Mouse (Mus musculus) kidney, postnatal 10 days (tissue): ENCODE data around the gene Pam.
A peak's percentile ranks its signal among the peaks of the same experiment; 100 is the strongest.
"Not testable (repeated sequence)": the region's sequence is repeated elsewhere in the genome, so short reads cannot be mapped to it uniquely, and the experiment has no call there.

ENCODE experiments used
- DNase-seq: peaks from one replicate; pipeline ENCODE4 v3.0.0; 2021; ENCODE audit warnings: mixed read lengths

The Pam gene

GRCm38 (mm10) chr1:97821282-97821681 lies 274.2 kb downstream of the Pam start:
- no peak for DNase-seq

- no peak for DNase-seq
Measured at GRCm38 (mm10) chr1:97809255-97809912, 286.1 kb downstream of the Pam start.

- no peak for DNase-seq
Measured at GRCm38 (mm10) chr1:97804520-97804919, 290.9 kb downstream of the Pam start.

- no peak for DNase-seq
Measured at GRCm38 (mm10) chr1:97802207-97802902, 293.1 kb downstream of the Pam start.

- DNase-seq = no peak
Measured at GRCm38 (mm10) chr1:97795936-97796335, 299.5 kb downstream of the Pam start.

DNA sequence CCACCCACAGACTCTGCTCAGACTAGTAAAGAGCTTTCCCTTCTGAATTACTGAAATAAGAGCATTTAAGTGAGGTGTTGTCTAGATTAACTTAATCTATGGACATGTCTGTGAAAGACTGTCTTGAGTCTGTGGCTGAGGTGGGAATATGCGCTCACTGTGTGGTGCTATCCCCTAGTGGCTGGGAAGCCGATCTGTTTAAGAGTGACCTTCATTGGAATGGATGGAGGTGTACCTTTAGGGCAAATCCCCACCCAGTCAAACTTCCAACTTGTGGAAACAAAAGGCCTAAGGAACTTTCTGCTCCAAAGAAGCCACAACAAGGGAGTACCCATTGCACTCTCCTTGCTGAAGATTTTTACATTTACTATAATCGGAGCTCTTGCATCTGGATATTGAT lies 301.3 kb downstream of the Pam start:
- no peak for DNase-seq

DNA sequence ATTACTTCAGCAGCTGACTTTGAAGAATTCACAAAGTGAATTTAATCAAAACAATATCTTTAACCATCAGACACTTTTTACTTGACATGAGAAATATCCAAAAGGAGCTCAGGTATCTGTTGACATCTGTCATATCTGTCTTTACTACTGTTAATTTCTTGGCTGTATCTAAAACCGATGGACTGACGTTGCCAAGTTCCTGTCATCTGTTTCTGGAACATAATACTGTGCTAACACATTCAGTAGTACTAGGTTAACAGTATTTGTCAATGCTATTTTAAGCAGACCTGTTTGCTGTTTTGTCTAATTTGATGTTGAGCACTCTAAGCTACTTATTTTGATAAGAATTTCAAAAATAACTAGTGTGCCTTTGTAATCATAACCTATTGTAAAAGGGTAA lies 307.0 kb downstream of the Pam start:
- DNase-seq = no peak

DNA sequence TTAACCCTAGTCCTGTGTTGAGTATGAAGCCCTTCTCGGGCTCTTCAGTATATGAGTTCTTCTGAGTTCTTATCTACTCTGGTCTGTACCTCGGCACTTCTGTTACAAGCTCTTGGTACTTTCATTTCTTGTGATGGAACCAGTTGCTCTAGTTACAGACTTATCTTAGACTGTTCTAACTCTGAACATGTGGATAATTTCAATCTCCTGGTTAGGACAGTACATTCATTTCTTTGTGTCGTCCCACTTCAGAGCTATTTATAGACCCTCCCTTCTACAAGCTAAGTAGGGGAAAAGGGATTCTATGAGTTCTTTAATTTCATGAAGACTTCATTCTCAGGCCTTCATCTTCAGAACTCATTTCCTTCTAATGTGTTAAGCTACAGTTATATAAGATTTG lies 307.8 kb downstream of the Pam start:
- no peak for DNase-seq

DNA sequence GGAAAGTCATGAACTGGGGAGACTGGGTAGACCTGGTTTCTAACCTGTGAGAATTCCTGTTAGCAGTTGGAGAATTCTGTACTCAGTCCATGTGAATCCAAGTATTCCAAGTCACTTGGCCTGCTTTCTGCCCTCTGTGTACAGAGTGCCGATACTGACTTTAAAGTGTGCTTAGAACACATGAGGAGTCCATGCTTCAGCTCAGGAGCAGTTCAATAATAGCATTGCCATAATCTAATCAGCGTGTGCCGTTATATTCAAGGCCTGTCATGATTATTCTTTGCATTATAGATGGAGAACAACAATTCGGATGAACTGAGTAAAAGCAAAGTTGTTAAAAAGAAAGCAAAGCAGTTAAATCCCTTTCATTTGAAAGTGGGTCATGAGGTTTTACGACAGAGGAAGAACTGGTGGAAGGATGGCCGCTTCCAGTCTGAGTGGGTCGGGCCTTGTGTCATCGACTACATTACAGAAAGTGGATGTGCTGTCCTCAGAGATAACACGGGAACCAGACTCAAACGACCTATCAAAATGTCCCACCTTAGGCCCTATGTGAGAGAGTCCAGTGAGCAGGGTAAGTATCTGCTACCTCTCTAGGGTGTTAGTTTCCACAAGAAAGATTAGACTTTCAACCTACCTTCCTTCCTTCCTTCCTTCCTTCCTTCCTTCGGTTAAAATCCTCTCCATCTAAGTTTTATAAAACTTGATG lies 309.6 kb downstream of the Pam start:
- DNase-seq = no peak

GRCm38 (mm10) chr1:97784928-97785327 lies 310.5 kb downstream of the Pam start:
- DNase-seq = no peak

- no peak for DNase-seq
Measured at GRCm38 (mm10) chr1:97781674-97782073, 313.8 kb downstream of the Pam start.

GRCm38 (mm10) chr1:97773973-97774372 lies 321.5 kb downstream of the Pam start:
- DNase-seq = no peak

DNA sequence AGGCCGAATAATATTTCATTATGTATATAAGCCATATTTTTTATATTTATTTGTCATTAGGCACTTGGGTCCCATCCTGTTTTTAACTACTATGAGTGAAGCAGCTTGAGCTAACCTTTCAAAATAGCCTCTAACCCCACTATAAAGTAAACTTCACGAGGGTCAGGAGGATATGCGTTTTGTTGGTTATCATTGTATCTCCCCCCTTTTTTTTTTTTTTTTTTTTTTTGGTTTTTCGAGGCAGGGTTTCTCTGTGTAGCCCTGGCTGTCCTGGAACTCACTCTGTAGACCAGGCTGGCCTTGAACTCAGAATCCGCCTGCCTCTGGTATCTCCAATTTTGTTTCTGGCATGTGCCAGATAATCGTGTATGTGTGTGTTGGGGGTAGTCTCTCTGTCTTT lies 322.1 kb downstream of the Pam start:
- DNase-seq = no peak

- DNase-seq = no peak
Measured at GRCm38 (mm10) chr1:97771727-97772126, 323.7 kb downstream of the Pam start.

- DNase-seq = no peak
Measured at GRCm38 (mm10) chr1:97771118-97771517, 324.3 kb downstream of the Pam start.

DNA sequence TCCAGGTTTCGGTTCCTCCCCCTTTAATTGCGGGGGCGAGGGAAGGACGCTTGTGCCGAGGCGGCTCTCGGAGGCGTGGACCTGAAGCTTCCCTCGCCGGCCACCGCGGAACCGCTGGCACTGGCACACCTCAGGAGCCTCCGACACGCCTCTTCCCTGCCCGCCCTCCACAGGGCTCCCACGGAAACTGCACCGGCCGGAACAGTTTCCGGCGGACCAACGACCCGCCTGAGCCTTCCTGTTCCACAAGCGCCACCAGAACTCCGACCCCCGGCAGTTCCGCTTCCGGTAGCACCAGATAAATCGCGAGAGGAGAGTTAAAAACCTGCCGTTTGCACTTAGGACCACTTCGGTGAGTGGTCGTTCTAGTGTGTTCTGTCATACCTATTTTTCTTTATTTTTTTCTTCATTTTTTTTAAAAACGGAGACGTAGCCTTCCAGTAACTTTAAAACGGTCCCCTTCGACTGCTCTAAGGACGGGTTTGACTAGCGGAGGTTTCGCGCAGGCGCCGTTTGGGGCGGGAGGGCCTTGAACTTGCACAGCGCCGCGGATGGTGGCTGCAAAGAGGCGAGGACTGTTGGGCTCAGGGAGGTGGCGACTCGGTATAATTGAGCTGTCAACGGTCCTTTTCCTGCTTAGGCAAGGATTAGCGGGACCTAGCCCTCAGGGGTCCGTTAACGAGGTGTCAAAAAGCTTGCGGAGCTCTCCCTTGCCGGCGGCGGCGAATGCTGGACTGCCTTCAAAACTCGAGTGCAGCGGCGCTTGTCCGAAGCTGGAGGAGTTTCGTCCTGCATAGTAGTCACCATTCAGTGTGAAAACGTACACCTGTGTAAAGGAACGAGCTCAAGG lies 325.3 kb downstream of the Pam start, which contains the start of the genes Gin1 and Ppip5k2:
Gin1 (plus strand) TSS at position 269 of the 850 bp plus-strand sequence.
Ppip5k2 (minus strand) TSS at position 508 of the 850 bp plus-strand sequence.
- DNase-seq = peak; percentile 97

GRCm38 (mm10) chr1:97769294-97769903 lies 326.0 kb downstream of the Pam start:
- no peak for DNase-seq

GRCm38 (mm10) chr1:97768906-97769293 lies 326.5 kb downstream of the Pam start:
- DNase-seq = no peak

- DNase-seq = no peak
Measured at GRCm38 (mm10) chr1:97768089-97768488, 327.4 kb downstream of the Pam start.

- not testable (repeated sequence) for DNase-seq
Measured at GRCm38 (mm10) chr1:97765712-97766111, 329.7 kb downstream of the Pam start.

- no peak for DNase-seq
Measured at GRCm38 (mm10) chr1:97761477-97761876, 334.0 kb downstream of the Pam start.

DNA sequence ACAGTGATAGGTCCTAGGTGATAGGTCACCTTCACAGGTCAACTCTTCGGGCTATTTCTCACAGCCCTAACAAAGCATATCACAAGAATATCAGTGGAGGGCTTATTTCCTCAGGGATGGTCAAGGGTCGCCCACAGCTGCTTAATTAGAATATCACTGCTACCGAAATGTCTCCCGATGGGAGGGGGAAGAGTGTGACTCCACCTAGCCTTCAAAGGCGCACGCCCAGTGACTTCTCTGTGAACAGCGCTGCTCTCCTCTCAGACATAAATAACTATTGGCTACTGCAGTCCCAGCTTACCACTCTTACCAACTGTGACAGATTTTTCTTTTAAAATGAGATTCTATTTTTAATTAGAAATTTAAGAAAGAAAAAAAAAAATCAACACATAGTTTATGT lies 334.8 kb downstream of the Pam start:
- no peak for DNase-seq
